Mouse (Mus musculus) heart, postnatal 0 days (tissue): ENCODE data around the gene Nat10.
A peak's percentile ranks its signal among the peaks of the same experiment; 100 is the strongest.

Experiments used
- CTCF ChIP-seq: IDR thresholded peaks from 2 replicates; pipeline ENCODE4 v1.5.1; 2016; ENCODE audit warnings: antibody characterized with exemption, control low read depth, low read depth
- EP300 ChIP-seq: IDR thresholded peaks from 2 replicates; pipeline ENCODE4 v1.6.1; 2016; ENCODE audit warnings: antibody characterized with exemption, low read depth

GRCm38 (mm10) chr2:103797491-103798009 lies 36.5 kb upstream of the Nat10 start, which contains the start of gene Caprin1:
- peak; percentile 12; the same call in 1 of the 2 replicates for TF ChIP-seq CTCF
- TF ChIP-seq EP300, result peak; percentile 98
